Mouse (Mus musculus): ENCODE data around the gene Ssxb9. TPM values are rescaled to one million over a fixed set of nuclear protein-coding genes. Genes with fewer than 3 reads are reported as not detected.
"Not testable (repeated sequence)": the region's sequence is repeated elsewhere in the genome, so short reads cannot be mapped to it uniquely, and the experiment has no call there.

The Ssxb9 gene
- polyA plus RNA-seq (2014; fragmentation: Nextera tagmentation; extraction: Ambion mirVana), result not detected in 2 replicates

DNA sequence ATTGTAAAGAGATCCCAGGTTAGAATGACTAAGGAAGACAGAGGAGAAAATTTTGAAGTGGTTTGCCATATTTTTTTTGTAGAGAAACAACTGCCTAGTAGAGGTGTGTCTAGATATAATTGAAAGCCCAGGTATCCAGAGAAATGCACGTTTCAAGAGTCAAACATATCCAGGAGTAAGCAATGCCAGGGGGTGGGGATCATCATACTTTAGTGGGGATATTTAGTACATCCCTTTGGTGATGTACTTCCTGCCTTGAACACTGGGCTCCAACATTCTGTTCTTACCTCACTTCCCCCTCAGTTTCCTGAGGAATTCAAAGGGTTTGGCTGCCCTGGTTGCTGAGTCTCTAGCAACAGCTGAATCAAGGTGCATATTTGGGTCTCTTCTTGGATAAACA, at the start of gene Ssxb9:
Gene Ssxb9, plus strand, starts transcription at position 301 of the 400 bp plus-strand sequence.
- not testable (repeated sequence) for H3K36me3 ChIP-seq (ENCODE audit: control insufficient read depth, insufficient read depth, low read length); H3K4me2 ChIP-seq (replicated peaks; ENCODE audit: low read depth, low read length); H3K27me3 ChIP-seq (ENCODE audit: control insufficient read depth, insufficient read depth, low read length); H3K4me3 ChIP-seq (ENCODE audit: low read depth, low read length); H3K9me3 ChIP-seq (ENCODE audit: control insufficient read depth, low read length); H3K9ac ChIP-seq (ENCODE audit: low read depth, low read length); H3K4me1 ChIP-seq (replicated peaks; ENCODE audit: control insufficient read depth, insufficient read depth, low read length); H3K27ac ChIP-seq (ENCODE audit: low read depth, low read length); DNase-seq (ENCODE audit: low spot score); ATAC-seq (ENCODE audit: low FRiP score)
- 36% methylated on average over 1 of the region's 1 CpGs for WGBS

GRCm38 (mm10) chrX:8327124-8327523, 39.7 kb upstream of the Ssxb9 start, which contains the start of gene Ssxb10:
Gene Ssxb10 (plus strand): TSS chrX:8327424.
- H3K4me1 ChIP-seq (replicated peaks; ENCODE audit: control insufficient read depth, insufficient read depth, low read length), result no peaks in the 10 kb centered on the region
- no peak within 1 kb of the TSS for H3K4me3 ChIP-seq (ENCODE audit: low read depth, low read length)
- no peak within 1 kb of the TSS for H3K4me2 ChIP-seq (replicated peaks; ENCODE audit: low read depth, low read length)
- no peak within 1 kb of the TSS for H3K27ac ChIP-seq (ENCODE audit: low read depth, low read length)
- 72% methylated on average over 2 of the region's 2 CpGs for whole genome bisulfite sequencing
- no peaks in the 10 kb centered on the region for H3K36me3 ChIP-seq (ENCODE audit: control insufficient read depth, insufficient read depth, low read length)
- DNase-seq (ENCODE audit: low spot score) (no peak), ATAC-seq (ENCODE audit: low FRiP score) (no peak)
- H3K9ac ChIP-seq (ENCODE audit: low read depth, low read length), result no peak within 1 kb of the TSS
- no peaks in the 10 kb centered on the region for H3K9me3 ChIP-seq (ENCODE audit: control insufficient read depth, low read length)
- H3K27me3 ChIP-seq (ENCODE audit: control insufficient read depth, insufficient read depth, low read length), result no peaks in the 10 kb centered on the region

DNA sequence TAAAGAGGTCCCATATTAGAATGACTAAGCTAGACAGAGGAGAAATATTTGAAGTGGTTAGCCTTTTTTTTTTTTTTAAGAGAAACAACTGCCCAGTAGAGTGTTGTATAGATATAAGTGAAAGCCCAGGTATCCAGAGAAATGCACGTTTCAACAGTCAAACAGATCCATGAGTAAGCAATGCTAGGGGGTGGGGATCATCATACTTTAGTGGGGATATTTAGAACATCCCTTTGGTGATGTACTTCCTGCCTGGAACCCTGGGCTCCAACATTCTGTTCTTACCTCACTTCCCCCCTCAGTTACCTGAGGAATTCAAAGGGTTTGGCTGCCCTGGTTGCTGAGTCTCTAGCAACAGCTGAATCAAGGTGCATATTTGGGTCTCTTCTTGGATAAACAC, 46.2 kb downstream of the Ssxb9 start, which contains the start of gene Ssxb1:
Gene Ssxb1, plus strand, starts transcription at position 301 of the 400 bp plus-strand sequence.
- not testable (repeated sequence) for H3K4me2 ChIP-seq (replicated peaks; ENCODE audit: low read depth, low read length); H3K9me3 ChIP-seq (ENCODE audit: control insufficient read depth, low read length); H3K4me3 ChIP-seq (ENCODE audit: low read depth, low read length); H3K36me3 ChIP-seq (ENCODE audit: control insufficient read depth, insufficient read depth, low read length); H3K27ac ChIP-seq (ENCODE audit: low read depth, low read length); DNase-seq (ENCODE audit: low spot score); H3K9ac ChIP-seq (ENCODE audit: low read depth, low read length); H3K4me1 ChIP-seq (replicated peaks; ENCODE audit: control insufficient read depth, insufficient read depth, low read length); ATAC-seq (ENCODE audit: low FRiP score); H3K27me3 ChIP-seq (ENCODE audit: control insufficient read depth, insufficient read depth, low read length)
- 36% methylated on average over 1 of the region's 1 CpGs for WGBS

Other genes with a start within 250 kb of the Ssxb9 start
- gene Wdr13, start 234.1 kb upstream of the Ssxb9 start, polyA plus RNA-seq (2014; fragmentation: Nextera tagmentation; extraction: Ambion mirVana), result 25.6 and 30.8 TPM in 2 replicates
- 450 and 452 TPM in 2 replicates for gene Rbm3, start 221.1 kb upstream of the Ssxb9 start, polyA plus RNA-seq (2014; fragmentation: Nextera tagmentation; extraction: Ambion mirVana)
- gene Tbc1d25, start 190.8 kb upstream of the Ssxb9 start, polyA plus RNA-seq (2014; fragmentation: Nextera tagmentation; extraction: Ambion mirVana), result 10.5 and 13.2 TPM in 2 replicates
- gene Ebp, start 173.5 kb upstream of the Ssxb9 start, polyA plus RNA-seq (2014; fragmentation: Nextera tagmentation; extraction: Ambion mirVana), result 38.1 and 39.3 TPM in 2 replicates
- 20.3 and 20.4 TPM in 2 replicates for gene Porcn, start 160.5 kb upstream of the Ssxb9 start, polyA plus RNA-seq (2014; fragmentation: Nextera tagmentation; extraction: Ambion mirVana)
- gene Ftsj1, start 114.6 kb upstream of the Ssxb9 start, polyA plus RNA-seq (2014; fragmentation: Nextera tagmentation; extraction: Ambion mirVana), result 42.8 and 43.3 TPM in 2 replicates
- 5.5 and 5.7 TPM in 2 replicates for gene Slc38a5, start 95.8 kb upstream of the Ssxb9 start, polyA plus RNA-seq (2014; fragmentation: Nextera tagmentation; extraction: Ambion mirVana)
- not detected in 2 replicates for gene Ssxb10, start 39.6 kb upstream of the Ssxb9 start, polyA plus RNA-seq (2014; fragmentation: Nextera tagmentation; extraction: Ambion mirVana)
- gene Ssxb1, start 46.3 kb downstream of the Ssxb9 start, polyA plus RNA-seq (2014; fragmentation: Nextera tagmentation; extraction: Ambion mirVana), result not detected in 2 replicates
- gene Ssxb2, start 94.7 kb downstream of the Ssxb9 start, polyA plus RNA-seq (2014; fragmentation: Nextera tagmentation; extraction: Ambion mirVana), result not detected in 2 replicates
- not detected in 2 replicates for gene Gm14459, start 158.0 kb downstream of the Ssxb9 start, polyA plus RNA-seq (2014; fragmentation: Nextera tagmentation; extraction: Ambion mirVana)
- gene Ssxb6, start 181.3 kb downstream of the Ssxb9 start, polyA plus RNA-seq (2014; fragmentation: Nextera tagmentation; extraction: Ambion mirVana), result not detected in 2 replicates
- not detected in 2 replicates for gene Ssxb3, start 224.8 kb downstream of the Ssxb9 start, polyA plus RNA-seq (2014; fragmentation: Nextera tagmentation; extraction: Ambion mirVana)